In genomic region chr6:83172240-83172920, GRCm38 (mm10) we compare ENCODE assay signal across 11 mouse cellular contexts. TPM values are rescaled to one million over a fixed set of nuclear protein-coding genes. Genes with fewer than 3 reads are reported as not detected.
DNase-seq lines count a peak whose midpoint lies in the region; ATAC-seq lines count a peak whose summit lies in the region.
"Had no signal": no experiment of that assay in that cellular context is flagged by ENCODE, and none has a peak within 500 bp of the region (broad histone marks: within the 10 kb centered on the region; RNA-seq: fewer than 3 reads in every experiment).

No protein-coding gene starts in this region.

- no peaks in the 10 kb centered on the region for H3K27me3 ChIP-seq in hindbrain, embryonic 14.5 days (ENCODE audit: control insufficient read depth, insufficient read depth, low read length)
- no peaks in the 10 kb centered on the region for H3K27me3 ChIP-seq in midbrain, embryonic 14.5 days (ENCODE audit: control insufficient read depth, insufficient read depth, low read length)
- H3K27me3 ChIP-seq: Patski had no signal

- peak overlapping the region; percentile 80 for H3K27ac ChIP-seq in hindbrain, embryonic 14.5 days
- H3K27ac ChIP-seq in midbrain, embryonic 14.5 days (replicated peaks; ENCODE audit: low read depth, low read length), result peak overlapping the region; percentile 76

- peak overlapping the region; percentile 52 for H3K4me2 ChIP-seq in hindbrain, embryonic 14.5 days (replicated peaks)
- peak overlapping the region; percentile 51 for H3K4me2 ChIP-seq in midbrain, embryonic 14.5 days (ENCODE audit: low read length)

- ATAC-seq in cerebellum, adult (ENCODE audit: insufficient number of reproducible peaks, low FRiP score, low TSS enrichment), result peak; percentile 75
- ATAC-seq in hindbrain, embryonic 14.5 days (ENCODE audit: low FRiP score), result peak; percentile 63; the same call in 1 of the 2 replicates
- ATAC-seq in midbrain, embryonic 14.5 days (ENCODE audit: low FRiP score, low TSS enrichment), result peak; percentile 27; the same call in 1 of the 2 replicates
- ATAC-seq: Patski had no signal

- H3K4me3 ChIP-seq in hindbrain, embryonic 14.5 days (replicated peaks; ENCODE audit: low read length), result peak overlapping the region; percentile 37
- H3K4me3 ChIP-seq in midbrain, embryonic 14.5 days (replicated peaks; ENCODE audit: low read depth, low read length), result peak overlapping the region; percentile 38

- H3K4me1 ChIP-seq in hindbrain, embryonic 14.5 days (replicated peaks; ENCODE audit: control insufficient read depth, insufficient read depth, low read length), result peaks cover 23% of the 10 kb centered on the region
- peaks cover 11% of the 10 kb centered on the region for H3K4me1 ChIP-seq in midbrain, embryonic 14.5 days (ENCODE audit: control insufficient read depth, insufficient read depth, low read length)

- peak overlapping the region; percentile 57 for H3K9ac ChIP-seq in hindbrain, embryonic 14.5 days
- peak overlapping the region; percentile 47 for H3K9ac ChIP-seq in midbrain, embryonic 14.5 days (replicated peaks; ENCODE audit: low read length)

- no peaks in the 10 kb centered on the region for H3K36me3 ChIP-seq in hindbrain, embryonic 14.5 days (replicated peaks; ENCODE audit: control insufficient read depth, insufficient read depth)
- H3K36me3 ChIP-seq in midbrain, embryonic 14.5 days (ENCODE audit: control insufficient read depth, insufficient read depth, low read length), result 0 out of 2 replicates have a peak, but pooled peaks cover 3% of the 10 kb centered on the region

- 54% methylated on average over 9 of the region's 9 CpGs for WGBS in hindbrain, embryonic 14.5 days
- WGBS in midbrain, embryonic 14.5 days, result 43% methylated on average over 9 of the region's 9 CpGs

- H3K9me3 ChIP-seq in hindbrain, embryonic 14.5 days (ENCODE audit: control insufficient read depth, low read length), result no peaks in the 10 kb centered on the region
- no peaks in the 10 kb centered on the region for H3K9me3 ChIP-seq in midbrain, embryonic 14.5 days (ENCODE audit: control insufficient read depth, low read length)

- no peak for DNase-seq in cerebellum, postnatal 10 days
- peak; percentile 65 for DNase-seq in cerebellum, adult 9-10 months
- no peak for DNase-seq in hindbrain, embryonic 14.5 days (ENCODE audit: low spot score)
- DNase-seq in midbrain, embryonic 14.5 days, result peak; percentile 67
- no peak for DNase-seq in urinary bladder, adult 18-20 months (ENCODE audit: low spot score in 2 of 2)
- no peak for DNase-seq in adrenal gland, postnatal 36 days
- no peak for DNase-seq in urinary bladder, postnatal 36 days (ENCODE audit: low spot score in 2 of 2)
- DNase-seq: heart, postnatal 4 days; thymus, postnatal 14 days had no signal

RNA-seq across cellular contexts. Expression of gene Dctn1, which starts 6.7 kb away (rescaled TPM):
- polyA plus RNA-seq in hindbrain, embryonic 14.5 days (2014; fragmentation: Nextera tagmentation; extraction: Ambion mirVana), result 147 and 155 TPM in 2 replicates
- 134 and 135 TPM in 2 replicates for polyA plus RNA-seq in midbrain, embryonic 14.5 days (2014; fragmentation: Nextera tagmentation; extraction: Ambion mirVana)
- 100 to 1,000 TPM; 127 to 132 TPM for total RNA-seq in adrenal gland, postnatal 36 days (2021)

RNA-seq across cellular contexts. Expression of gene 1700003E16Rik, which starts 16.2 kb away (rescaled TPM):
- polyA plus RNA-seq in hindbrain, embryonic 14.5 days (2014; fragmentation: Nextera tagmentation; extraction: Ambion mirVana), result 7.1 and 7.5 TPM in 2 replicates
- 5.9 and 7.1 TPM in 2 replicates for polyA plus RNA-seq in midbrain, embryonic 14.5 days (2014; fragmentation: Nextera tagmentation; extraction: Ambion mirVana)
- total RNA-seq in adrenal gland, postnatal 36 days (2021), result under 1 TPM; 0.43 to 0.66 TPM

RNA-seq across cellular contexts. Expression of gene Wdr54, which starts 16.2 kb away (rescaled TPM):
- 17.8 and 18.0 TPM in 2 replicates for polyA plus RNA-seq in hindbrain, embryonic 14.5 days (2014; fragmentation: Nextera tagmentation; extraction: Ambion mirVana)
- 19.4 and 30.3 TPM in 2 replicates for polyA plus RNA-seq in midbrain, embryonic 14.5 days (2014; fragmentation: Nextera tagmentation; extraction: Ambion mirVana)
- total RNA-seq in adrenal gland, postnatal 36 days (2021), result 1 to 10 TPM; 1.8 to 3.1 TPM

RNA-seq across cellular contexts. Expression of gene Rtkn, which starts 37.1 kb away (rescaled TPM):
- polyA plus RNA-seq in hindbrain, embryonic 14.5 days (2014; fragmentation: Nextera tagmentation; extraction: Ambion mirVana), result 8.9 and 9.8 TPM in 2 replicates
- polyA plus RNA-seq in midbrain, embryonic 14.5 days (2014; fragmentation: Nextera tagmentation; extraction: Ambion mirVana), result 5.0 and 8.8 TPM in 2 replicates
- 10 to 100 TPM in 1 of 2 experiments, 1 to 10 TPM in 1; 5.1 to 14.0 TPM for total RNA-seq in adrenal gland, postnatal 36 days (2021)

RNA-seq across cellular contexts. Expression of gene Ino80b, which starts 47.1 kb away (rescaled TPM):
- polyA plus RNA-seq in hindbrain, embryonic 14.5 days (2014; fragmentation: Nextera tagmentation; extraction: Ambion mirVana), result 15.4 and 15.8 TPM in 2 replicates
- 13.1 and 14.2 TPM in 2 replicates for polyA plus RNA-seq in midbrain, embryonic 14.5 days (2014; fragmentation: Nextera tagmentation; extraction: Ambion mirVana)
- total RNA-seq in adrenal gland, postnatal 36 days (2021), result 10 to 100 TPM; 22.4 to 25.2 TPM

Comparison
In these comparisons a context has a peak if more than half of its experiments do, and no peak if none do; other contexts are left out.
1. DNase-seq: peak in cerebellum, adult 9-10 months (single experiment) and midbrain, embryonic 14.5 days (single experiment); none in cerebellum, postnatal 10 days (0 of 2), hindbrain, embryonic 14.5 days (single experiment), urinary bladder, adult 18-20 months (0 of 2), adrenal gland, postnatal 36 days (0 of 2) and urinary bladder, postnatal 36 days (0 of 2).
2. Peak in every context shown above with its lines, with median percentiles within 50 percentile points of each other: ATAC-seq.